Mouse (Mus musculus) natural killer cell, adult 2 months (primary cell): Measurements from ENCODE around the gene Vmn1r83.

Experiments
- DNase-seq, 2 experiments: peaks; one replicate each; pipeline ENCODE4 v3.0.0; 2022; ENCODE audit warnings: low spot score in 2 of 2

Vmn1r83 gene

GRCm38 (mm10) chr7:12329381-12329780, at the start of gene Vmn1r83:
Vmn1r83 (minus strand) TSS chr7:12329481.
- no peak for DNase-seq

GRCm38 (mm10) chr7:12369173-12369572, 39.9 kb upstream of the Vmn1r83 start, which contains the start of gene Vmn1r84:
Vmn1r84 (minus strand) TSS chr7:12369273.
- DNase-seq, result no peak

GRCm38 (mm10) chr7:12300130-12300529, 29.2 kb downstream of the Vmn1r83 start, which contains the start of gene Vmn1r82:
Vmn1r82 (plus strand) TSS chr7:12300430.
- DNase-seq, result no peak
